Mouse (Mus musculus) heart, adult 2 months (tissue): ENCODE data around the gene Gstm5.

Experiments used
- CTCF ChIP-seq: fragments of 200-600 bp; IDR thresholded peaks from 2 replicates; pipeline ENCODE4 v1.8.1; 2022; ENCODE audit warnings: antibody characterized with exemption, mild to moderate bottlenecking, moderate library complexity
- EP300 ChIP-seq: fragments of 200-500 bp; IDR thresholded peaks from 2 replicates; pipeline ENCODE4 v1.6.1; 2011; ENCODE audit warnings: low read depth, low read length, control low read depth; ENCODE audit not compliant: insufficient read depth
- POLR2A ChIP-seq: fragments of 200-500 bp; IDR thresholded peaks from 2 replicates; pipeline ENCODE4 v1.6.1; 2011; ENCODE audit warnings: mild to moderate bottlenecking, low read depth, low read length, control low read depth; ENCODE audit not compliant: insufficient read depth

DNA sequence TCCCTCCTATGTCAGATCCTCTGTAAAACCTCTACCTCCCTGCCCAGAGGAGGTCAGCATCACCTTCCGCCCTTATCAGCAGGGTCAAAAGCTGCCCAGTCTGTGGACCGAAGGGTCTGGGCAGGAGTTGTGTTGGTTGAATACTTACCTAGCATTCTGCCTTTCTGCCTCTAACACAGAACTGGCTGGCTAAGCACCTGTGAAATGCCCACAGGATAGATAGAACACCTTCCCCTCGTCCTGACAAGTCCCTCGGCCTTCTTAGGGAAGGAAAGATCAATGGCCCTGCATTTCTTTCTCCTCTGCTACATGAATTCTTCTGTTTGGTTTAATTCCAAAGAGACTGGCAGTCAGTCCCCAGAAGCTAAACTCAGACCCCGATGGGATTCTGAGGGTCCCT, 32.1 kb upstream of the Gstm5 start:
- no peak for TF ChIP-seq CTCF
- TF ChIP-seq EP300: no peak
- TF ChIP-seq POLR2A: no peak
